Mouse (Mus musculus) olfactory bulb, adult 2 months (tissue): Measurements from ENCODE around the gene Gpr1.

Experiments
- CTCF ChIP-seq: fragments of 200-500 bp; IDR thresholded peaks from 2 replicates; pipeline ENCODE4 v1.5.1; 2012; ENCODE audit warnings: low read depth, mild to moderate bottlenecking, low read length, moderate library complexity; ENCODE audit not compliant: insufficient read depth
- POLR2A ChIP-seq: fragments of 200-500 bp; IDR thresholded peaks from 2 replicates; pipeline ENCODE4 v1.6.1; 2012; ENCODE audit warnings: mild to moderate bottlenecking, low read depth, low read length, moderate library complexity; ENCODE audit not compliant: insufficient read depth

GRCm38 (mm10) chr1:63168638-63169037, 45.7 kb downstream of the Gpr1 start:
- no peak for TF ChIP-seq POLR2A
- no peak for TF ChIP-seq CTCF
